ENCODE assay signal across 13 mouse cellular contexts in genomic region chr17:27488173-27488823, GRCm38 (mm10). TPM values are rescaled to one million over a fixed set of nuclear protein-coding genes. Genes with fewer than 3 reads are reported as not detected.
DNase-seq lines count a peak whose midpoint lies in the region; ATAC-seq and TF ChIP-seq lines count a peak whose summit lies in the region.
"Had no signal": no experiment of that assay in that cellular context is flagged by ENCODE, and none has a peak within 500 bp of the region (broad histone marks: within the 10 kb centered on the region; RNA-seq: fewer than 3 reads in every experiment).

No protein-coding gene starts in this region.

- peak; percentile 58; the same call in 1 of the 2 replicates for ATAC-seq in forebrain, embryonic 13.5 days
- no peak for ATAC-seq in forebrain, embryonic 11.5 days (replicated peaks; ENCODE audit: low FRiP score)
- ATAC-seq in lung, embryonic 14.5 days (ENCODE audit: insufficient read depth) = no peak
- ATAC-seq in forebrain, embryonic 16.5 days = peak; percentile 76
- ATAC-seq in midbrain, embryonic 15.5 days (replicated peaks) = no peak

- WGBS in forebrain, embryonic 13.5 days = 61% methylated on average over 16 of the region's 16 CpGs
- 79% methylated on average over 16 of the region's 16 CpGs for WGBS in forebrain, embryonic 11.5 days
- 64% methylated on average over 16 of the region's 16 CpGs for WGBS in lung, embryonic 14.5 days
- 48% methylated on average over 16 of the region's 16 CpGs for WGBS in forebrain, embryonic 16.5 days
- WGBS in midbrain, embryonic 15.5 days = 48% methylated on average over 16 of the region's 16 CpGs

- H3K27me3 ChIP-seq in forebrain, embryonic 13.5 days = no peaks in the 10 kb centered on the region; the same call in none of the 2 replicates
- no peaks in the 10 kb centered on the region for H3K27me3 ChIP-seq in forebrain, embryonic 11.5 days (ENCODE audit: control insufficient read depth, insufficient read depth, low read length)
- H3K27me3 ChIP-seq in lung, embryonic 14.5 days (ENCODE audit: insufficient read depth, low read length) = no peaks in the 10 kb centered on the region
- no peaks in the 10 kb centered on the region for H3K27me3 ChIP-seq in forebrain, embryonic 16.5 days (replicated peaks; ENCODE audit: control insufficient read depth, insufficient read depth, low read length)
- H3K27me3 ChIP-seq in midbrain, embryonic 15.5 days (replicated peaks) = no peaks in the 10 kb centered on the region

- no peak for DNase-seq in forebrain, embryonic 11.5 days (ENCODE audit: low spot score)
- peak; percentile 35 for DNase-seq in lung, embryonic 14.5 days
- DNase-seq in lung, postnatal 4 days = no peak
- no peak for DNase-seq in yolk sac, embryonic 10.5 days (ENCODE audit: low spot score)
- DNase-seq in ovary, adult 18-20 months (ENCODE audit: low spot score) = no peak
- DNase-seq: adrenal gland, postnatal 25 days; gastrocnemius, postnatal 14 days; kidney, adult 8-10 months had no signal

- H3K27ac ChIP-seq in forebrain, embryonic 13.5 days = 0 out of 2 replicates have a peak overlapping the region, but pooled peaks have one; percentile 28
- no peak overlapping the region for H3K27ac ChIP-seq in forebrain, embryonic 11.5 days (ENCODE audit: low read depth, low read length)
- H3K27ac ChIP-seq in lung, embryonic 14.5 days (ENCODE audit: low read depth) = no peak overlapping the region
- H3K27ac ChIP-seq in forebrain, embryonic 16.5 days (ENCODE audit: low read length) = no peak overlapping the region
- 0 out of 2 replicates have a peak overlapping the region, but pooled peaks have one; percentile 10 for H3K27ac ChIP-seq in midbrain, embryonic 15.5 days
- H3K27ac ChIP-seq: embryonic facial prominence, embryonic 10.5 days; liver, embryonic 14.5 days had no signal

- H3K36me3 ChIP-seq in forebrain, embryonic 13.5 days (ENCODE audit: poor library complexity, severe bottlenecking) = no peaks in the 10 kb centered on the region
- H3K36me3 ChIP-seq in forebrain, embryonic 11.5 days (ENCODE audit: control insufficient read depth, insufficient read depth, low read length) = no peaks in the 10 kb centered on the region
- no peaks in the 10 kb centered on the region for H3K36me3 ChIP-seq in lung, embryonic 14.5 days (ENCODE audit: insufficient read depth)
- no peaks in the 10 kb centered on the region for H3K36me3 ChIP-seq in forebrain, embryonic 16.5 days (ENCODE audit: control insufficient read depth, insufficient read depth)
- H3K36me3 ChIP-seq in midbrain, embryonic 15.5 days (replicated peaks) = no peaks in the 10 kb centered on the region
- H3K36me3 ChIP-seq: embryonic facial prominence, embryonic 10.5 days had no signal

- no peak overlapping the region for H3K9ac ChIP-seq in forebrain, embryonic 13.5 days
- H3K9ac ChIP-seq in forebrain, embryonic 11.5 days (ENCODE audit: low read length) = no peak overlapping the region
- no peak overlapping the region for H3K9ac ChIP-seq in lung, embryonic 14.5 days
- H3K9ac ChIP-seq in forebrain, embryonic 16.5 days (replicated peaks; ENCODE audit: low read depth, low read length) = no peak overlapping the region
- H3K9ac ChIP-seq in midbrain, embryonic 15.5 days = no peak overlapping the region
- H3K9ac ChIP-seq: liver, embryonic 14.5 days had no signal

- peaks cover 25% of the 10 kb centered on the region for H3K4me1 ChIP-seq in forebrain, embryonic 13.5 days
- H3K4me1 ChIP-seq in forebrain, embryonic 11.5 days (replicated peaks; ENCODE audit: control insufficient read depth, insufficient read depth, low read length) = peaks cover 3% of the 10 kb centered on the region; the same call in 1 of the 2 replicates
- H3K4me1 ChIP-seq in lung, embryonic 14.5 days (ENCODE audit: insufficient read depth) = no peaks in the 10 kb centered on the region
- peaks cover 8% of the 10 kb centered on the region for H3K4me1 ChIP-seq in forebrain, embryonic 16.5 days (replicated peaks; ENCODE audit: control insufficient read depth, insufficient read depth, low read length)
- H3K4me1 ChIP-seq in midbrain, embryonic 15.5 days = peaks cover 11% of the 10 kb centered on the region

- no peak overlapping the region for H3K4me3 ChIP-seq in forebrain, embryonic 13.5 days
- H3K4me3 ChIP-seq in forebrain, embryonic 11.5 days (ENCODE audit: low read depth, low read length) = no peak overlapping the region
- no peak overlapping the region for H3K4me3 ChIP-seq in lung, embryonic 14.5 days (ENCODE audit: low read depth, low read length)
- H3K4me3 ChIP-seq in forebrain, embryonic 16.5 days (replicated peaks; ENCODE audit: low read length) = no peak overlapping the region
- H3K4me3 ChIP-seq in midbrain, embryonic 15.5 days = no peak overlapping the region
- H3K4me3 ChIP-seq: embryonic facial prominence, embryonic 10.5 days had no signal

- no peak overlapping the region for H3K4me2 ChIP-seq in forebrain, embryonic 13.5 days
- H3K4me2 ChIP-seq in forebrain, embryonic 11.5 days (ENCODE audit: low read depth, low read length, severe bottlenecking) = no peak overlapping the region
- H3K4me2 ChIP-seq in lung, embryonic 14.5 days = no peak overlapping the region
- no peak overlapping the region for H3K4me2 ChIP-seq in forebrain, embryonic 16.5 days (ENCODE audit: low read length)
- no peak overlapping the region for H3K4me2 ChIP-seq in midbrain, embryonic 15.5 days

- no peak for TF ChIP-seq CTCF in lung, embryonic 14.5 days (IDR thresholded peaks at IDR 0.05; ENCODE audit: low read depth)

- no peaks in the 10 kb centered on the region for H3K9me3 ChIP-seq in forebrain, embryonic 13.5 days (replicated peaks)
- no peaks in the 10 kb centered on the region for H3K9me3 ChIP-seq in forebrain, embryonic 11.5 days (ENCODE audit: control insufficient read depth, low read length)
- no peaks in the 10 kb centered on the region for H3K9me3 ChIP-seq in lung, embryonic 14.5 days (ENCODE audit: low read depth, low read length)
- H3K9me3 ChIP-seq in forebrain, embryonic 16.5 days (ENCODE audit: control insufficient read depth, low read length) = no peaks in the 10 kb centered on the region
- H3K9me3 ChIP-seq in midbrain, embryonic 15.5 days = no peaks in the 10 kb centered on the region

RNA-seq across cellular contexts. Expression of gene Grm4, which starts 32.9 kb away (rescaled TPM):
- polyA plus RNA-seq in forebrain, embryonic 13.5 days (2015; fragmentation: Nextera tagmentation; extraction: Ambion mirVana) = 2.2 and 2.4 TPM in 2 replicates
- 0.99 and 1.3 TPM in 2 replicates for polyA plus RNA-seq in forebrain, embryonic 11.5 days (2014; fragmentation: Nextera tagmentation; extraction: Ambion mirVana)
- polyA plus RNA-seq in lung, embryonic 14.5 days (2014; fragmentation: Nextera tagmentation; extraction: Ambion mirVana) = 0.05 and 0.11 TPM in 2 replicates
- polyA plus RNA-seq in forebrain, embryonic 16.5 days (2015; fragmentation: Nextera tagmentation; extraction: Ambion mirVana) = 3.0 and 4.0 TPM in 2 replicates
- 10.7 and 10.9 TPM in 2 replicates for polyA plus RNA-seq in midbrain, embryonic 15.5 days (2015; fragmentation: Nextera tagmentation; extraction: Ambion mirVana)

Comparison
In these comparisons a context has a peak if more than half of its experiments do, and no peak if none do; other contexts are left out.
1. ATAC-seq: peak in forebrain, embryonic 13.5 days (single experiment) and forebrain, embryonic 16.5 days (single experiment); none in forebrain, embryonic 11.5 days (single experiment), lung, embryonic 14.5 days (single experiment) and midbrain, embryonic 15.5 days (single experiment).
2. H3K27ac ChIP-seq: peak in forebrain, embryonic 13.5 days (single experiment) and midbrain, embryonic 15.5 days (single experiment); none in forebrain, embryonic 11.5 days (single experiment), lung, embryonic 14.5 days (single experiment) and forebrain, embryonic 16.5 days (single experiment).